ENCODE assay signal across 23 mouse cellular contexts in genomic region chr11:62034564-62034963, GRCm38 (mm10).
DNase-seq lines count a peak whose midpoint lies in the region; ATAC-seq and TF ChIP-seq lines count a peak whose summit lies in the region.
"Had no signal": no experiment of that assay in that cellular context is flagged by ENCODE, and none has a peak within 500 bp of the region (broad histone marks: within the 10 kb centered on the region; RNA-seq: fewer than 3 reads in every experiment).

No protein-coding gene starts in this region.

- H3K9ac ChIP-seq in embryonic facial prominence, embryonic 14.5 days (ENCODE audit: low read depth, low read length): no peak overlapping the region
- no peak overlapping the region for H3K9ac ChIP-seq in midbrain, embryonic 11.5 days (ENCODE audit: low read length)
- H3K9ac ChIP-seq in midbrain, postnatal 0 days (replicated peaks; ENCODE audit: low read length, poor library complexity, severe bottlenecking): no peak overlapping the region

- no peak overlapping the region for H3ac ChIP-seq in myocyte (ENCODE audit: control insufficient read depth, insufficient read length)

- no peaks in the 10 kb centered on the region for H3K79me2 ChIP-seq in myocyte (ENCODE audit: control insufficient read depth, insufficient read depth)

- TF ChIP-seq CTCF in midbrain, postnatal 0 days (IDR thresholded peaks at IDR 0.05): no peak

- H3K27ac ChIP-seq in embryonic facial prominence, embryonic 14.5 days (replicated peaks; ENCODE audit: low read depth, low read length): no peak overlapping the region
- no peak overlapping the region for H3K27ac ChIP-seq in embryonic facial prominence, embryonic 10.5 days (replicated peaks)
- H3K27ac ChIP-seq in midbrain, embryonic 11.5 days (ENCODE audit: low read depth, low read length): no peak overlapping the region
- no peak overlapping the region for H3K27ac ChIP-seq in midbrain, postnatal 0 days (ENCODE audit: low read depth, low read length)

- H3K4me3 ChIP-seq in embryonic facial prominence, embryonic 14.5 days (ENCODE audit: low read depth, low read length): no peak overlapping the region
- H3K4me3 ChIP-seq in embryonic facial prominence, embryonic 10.5 days: no peak overlapping the region
- no peak overlapping the region for H3K4me3 ChIP-seq in midbrain, embryonic 11.5 days (ENCODE audit: low read depth, low read length)
- H3K4me3 ChIP-seq in midbrain, postnatal 0 days (ENCODE audit: low read depth, low read length): no peak overlapping the region
- H3K4me3 ChIP-seq in myocyte: no peak overlapping the region

- WGBS in embryonic facial prominence, embryonic 14.5 days: 45% methylated on average over 6 of the region's 6 CpGs
- 78% methylated on average over 6 of the region's 6 CpGs for WGBS in embryonic facial prominence, embryonic 10.5 days
- WGBS in midbrain, embryonic 11.5 days: 77% methylated on average over 6 of the region's 6 CpGs
- whole genome bisulfite sequencing in midbrain, postnatal 0 days: 79% methylated on average over 6 of the region's 6 CpGs

- no peak for ATAC-seq in embryonic facial prominence, embryonic 14.5 days (ENCODE audit: low read depth)
- no peak for ATAC-seq in midbrain, embryonic 11.5 days (ENCODE audit: low FRiP score)
- ATAC-seq in midbrain, postnatal 0 days (ENCODE audit: low FRiP score): no peak
- ATAC-seq in cerebellum, adult (ENCODE audit: insufficient number of reproducible peaks, low FRiP score, low TSS enrichment): no peak
- ATAC-seq: activated CD4-positive, CD25-positive, alpha-beta regulatory T cell, adult 4 months; CD4-positive, CD25-positive, alpha-beta regulatory T cell, adult 4 months; Patski had no signal

- DNase-seq in embryonic facial prominence, embryonic 14.5 days (ENCODE audit: low spot score): peak; percentile 42
- DNase-seq in embryonic facial prominence, embryonic 10.5 days (ENCODE audit: low spot score): no peak
- peak; percentile 76 for DNase-seq in heart, adult 11 months
- DNase-seq in heart, postnatal 25 days (ENCODE audit: low spot score): no peak
- peak; percentile 54 for DNase-seq in midbrain, embryonic 11.5 days (ENCODE audit: low spot score, missing footprints)
- no peak for DNase-seq in midbrain, postnatal 0 days (ENCODE audit: low spot score)
- DNase-seq: adrenal gland, adult 2 months; adrenal gland, adult 8-10 months; adrenal gland, postnatal 10 days; adrenal gland, postnatal 14 days; adrenal gland, postnatal 25 days; adrenal gland, postnatal 36 days; B cell, adult 2 months; cerebellum, adult 11 months; cerebellum, adult 11-12 months; cerebellum, adult 18-20 months had no signal

- intact Hi-C loops in heart, postnatal 25 days (cut with DNase I): no loop called here

- H3K27me3 ChIP-seq in embryonic facial prominence, embryonic 14.5 days (replicated peaks; ENCODE audit: control insufficient read depth, insufficient read depth, low read length): no peaks in the 10 kb centered on the region
- 0 out of 2 replicates have a peak, but pooled peaks cover 3% of the 10 kb centered on the region for H3K27me3 ChIP-seq in embryonic facial prominence, embryonic 10.5 days (replicated peaks; ENCODE audit: low read depth, poor library complexity, severe bottlenecking)
- H3K27me3 ChIP-seq in midbrain, embryonic 11.5 days (ENCODE audit: control insufficient read depth, insufficient read depth, low read length): no peaks in the 10 kb centered on the region
- no peaks in the 10 kb centered on the region for H3K27me3 ChIP-seq in midbrain, postnatal 0 days (ENCODE audit: insufficient read depth, low read length)
- peaks cover 10% of the 10 kb centered on the region for H3K27me3 ChIP-seq in myocyte (ENCODE audit: control insufficient read depth, insufficient read depth, insufficient read length)
- H3K27me3 ChIP-seq: CH12.LX, Patski had no signal

- H3K4me2 ChIP-seq in embryonic facial prominence, embryonic 14.5 days (ENCODE audit: low read depth, low read length): no peak overlapping the region
- no peak overlapping the region for H3K4me2 ChIP-seq in midbrain, embryonic 11.5 days
- no peak overlapping the region for H3K4me2 ChIP-seq in midbrain, postnatal 0 days (ENCODE audit: low read depth, low read length, poor library complexity, severe bottlenecking)
- peak overlapping the region; percentile 55 for H3K4me2 ChIP-seq in myocyte (ENCODE audit: low read depth)

- no peaks in the 10 kb centered on the region for H3K9me3 ChIP-seq in embryonic facial prominence, embryonic 14.5 days (ENCODE audit: control insufficient read depth, low read length)
- H3K9me3 ChIP-seq in embryonic facial prominence, embryonic 10.5 days: no peaks in the 10 kb centered on the region
- H3K9me3 ChIP-seq in midbrain, embryonic 11.5 days (ENCODE audit: control insufficient read depth, low read length): no peaks in the 10 kb centered on the region
- no peaks in the 10 kb centered on the region for H3K9me3 ChIP-seq in midbrain, postnatal 0 days (ENCODE audit: low read length)
- H3K9me3 ChIP-seq: G1E had no signal

- H3K36me3 ChIP-seq in embryonic facial prominence, embryonic 14.5 days (ENCODE audit: control insufficient read depth, insufficient read depth, low read length): no peaks in the 10 kb centered on the region
- H3K36me3 ChIP-seq in embryonic facial prominence, embryonic 10.5 days (replicated peaks): no peaks in the 10 kb centered on the region
- H3K36me3 ChIP-seq in midbrain, embryonic 11.5 days (ENCODE audit: control insufficient read depth, insufficient read depth, low read length): no peaks in the 10 kb centered on the region
- H3K36me3 ChIP-seq in midbrain, postnatal 0 days (ENCODE audit: insufficient read depth, low read length): no peaks in the 10 kb centered on the region
- H3K36me3 ChIP-seq in myocyte (ENCODE audit: control insufficient read depth, insufficient read depth): no peaks in the 10 kb centered on the region

- H3K4me1 ChIP-seq in embryonic facial prominence, embryonic 14.5 days (ENCODE audit: control insufficient read depth, insufficient read depth, low read length): no peaks in the 10 kb centered on the region
- H3K4me1 ChIP-seq in embryonic facial prominence, embryonic 10.5 days: peaks cover 2% of the 10 kb centered on the region; the same call in 1 of the 2 replicates
- H3K4me1 ChIP-seq in midbrain, embryonic 11.5 days (ENCODE audit: control insufficient read depth, insufficient read depth, low read length): no peaks in the 10 kb centered on the region
- no peaks in the 10 kb centered on the region for H3K4me1 ChIP-seq in midbrain, postnatal 0 days (ENCODE audit: insufficient read depth, low read length)

- TF ChIP-seq POLR2A in myocyte (IDR thresholded peaks at IDR 0.05; ENCODE audit: insufficient read length, low read depth): no peak

TF ChIP-seq in myocyte, 11 proteins besides CTCF, POLR2A, EP300 and RAD21:
- TF ChIP-seq MYOG (IDR thresholded peaks at IDR 0.05; ENCODE audit: control insufficient read depth in 1 of 3, insufficient read depth in 1 of 3, insufficient read length in 2 of 3, low read depth in 2 of 3): peak in 1 of 3 experiments; percentile 68
- peak; percentile 27 for TF ChIP-seq TCF12 (IDR thresholded peaks at IDR 0.05; ENCODE audit: insufficient read depth, poor library complexity, severe bottlenecking)
- TF ChIP-seq E2F4 (IDR thresholded peaks at IDR 0.05; ENCODE audit: insufficient read depth): no peak
- TF ChIP-seq SRF (IDR thresholded peaks at IDR 0.05; ENCODE audit: control insufficient read depth, insufficient read length, low read depth): no peak
- no peak for TF ChIP-seq REST (IDR thresholded peaks at IDR 0.05; ENCODE audit: insufficient read depth, insufficient read length)
- no peak for TF ChIP-seq CEBPB (IDR thresholded peaks at IDR 0.05; ENCODE audit: insufficient read depth, poor library complexity, severe bottlenecking)
- no peak for TF ChIP-seq POLR2AphosphoS2 (IDR thresholded peaks at IDR 0.05; ENCODE audit: insufficient read length, low read depth)
- no peak for TF ChIP-seq MAX (IDR thresholded peaks at IDR 0.05; ENCODE audit: low read depth)
- no peak for TF ChIP-seq USF1 (IDR thresholded peaks at IDR 0.05; ENCODE audit: low read depth)
- TF ChIP-seq MYOD1 (IDR thresholded peaks at IDR 0.05; ENCODE audit: control insufficient read depth in 1 of 3, insufficient read length in 2 of 3, low read depth in 2 of 3): peak in 1 of 3 experiments; percentile 22
TF ChIP-seq in myocyte: peak in this region for 3.

Comparison
In these comparisons a context has a peak if more than half of its experiments do, and no peak if none do; other contexts are left out.
1. DNase-seq: peak in embryonic facial prominence, embryonic 14.5 days (single experiment), heart, adult 11 months (single experiment) and midbrain, embryonic 11.5 days (single experiment); none in embryonic facial prominence, embryonic 10.5 days (single experiment), heart, postnatal 25 days (single experiment) and midbrain, postnatal 0 days (single experiment).